Mouse (Mus musculus) liver, postnatal 0 days (tissue): ENCODE results near the gene Npr2.

Source experiments
- CTCF ChIP-seq: sonication (generic); IDR thresholded peaks from 2 replicates; pipeline ENCODE4 v1.5.1; 2016; ENCODE audit warnings: antibody characterized with exemption, low read depth
- EP300 ChIP-seq: IDR thresholded peaks from 2 replicates; pipeline ENCODE4 v1.6.1; 2016; ENCODE audit warnings: antibody characterized with exemption, low read depth, mild to moderate bottlenecking

DNA sequence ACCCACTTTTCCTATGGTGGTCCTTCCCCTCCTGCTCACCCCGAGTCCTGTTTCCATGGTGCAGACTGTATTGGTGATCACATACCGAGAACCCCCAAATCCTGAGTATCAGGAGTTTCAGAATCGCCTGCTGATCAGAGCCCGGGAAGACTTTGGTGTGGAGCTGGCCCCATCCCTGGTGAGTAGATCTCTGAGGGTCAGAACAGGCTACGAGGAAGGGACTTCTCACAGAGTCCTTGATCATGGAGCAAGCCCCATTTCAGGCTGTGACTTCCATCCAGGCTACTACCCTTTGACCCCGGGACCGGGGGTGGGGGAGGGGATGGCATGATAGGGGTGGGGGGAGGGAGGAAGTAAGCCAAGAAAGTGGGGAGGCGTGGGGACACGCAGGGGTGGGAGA is 8.3 kb downstream of the Npr2 start:
- TF ChIP-seq CTCF = no peak
- TF ChIP-seq EP300 = no peak
